Comparison of ENCODE assay signal across 14 mouse cellular contexts in the genomic region with DNA sequence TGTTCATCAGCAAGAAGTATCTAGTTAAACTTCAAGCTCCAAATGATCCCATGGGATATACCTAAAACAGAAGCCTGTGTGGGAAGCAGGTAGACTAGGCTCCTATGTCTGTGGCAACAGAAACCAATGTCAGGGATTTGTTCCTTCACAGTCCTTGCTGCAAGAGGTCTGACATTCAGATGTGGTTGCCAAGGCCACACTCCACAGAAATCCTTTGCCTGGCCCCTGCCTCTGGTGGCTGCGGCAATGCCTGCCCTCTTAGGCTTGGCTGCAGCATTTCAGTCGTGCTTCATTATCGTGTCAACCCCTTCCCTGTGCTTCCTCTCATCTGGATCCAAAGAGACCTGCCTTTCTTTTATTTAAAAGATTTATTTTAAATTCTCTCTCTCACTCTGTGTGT. TPM values are rescaled to one million over a fixed set of nuclear protein-coding genes. Genes with fewer than 3 reads are reported as not detected.
DNase-seq lines count a peak whose midpoint lies in the region; ATAC-seq and TF ChIP-seq lines count a peak whose summit lies in the region.
"Had no signal": no experiment of that assay in that cellular context is flagged by ENCODE, and none has a peak within 500 bp of the region (broad histone marks: within the 10 kb centered on the region; RNA-seq: fewer than 3 reads in every experiment).

No protein-coding gene starts in this region.

- no peak for ATAC-seq in midbrain, embryonic 11.5 days (ENCODE audit: low FRiP score)
- ATAC-seq in midbrain, embryonic 13.5 days: no peak
- ATAC-seq in heart, embryonic 13.5 days (ENCODE audit: extremely low read depth, insufficient number of reproducible peaks, low FRiP score, low TSS enrichment): no peak
- no peak for ATAC-seq in midbrain, postnatal 0 days (ENCODE audit: low FRiP score)
- no peak for ATAC-seq in kidney, embryonic 16.5 days (ENCODE audit: low FRiP score, low TSS enrichment)

- no peaks in the 10 kb centered on the region for H3K9me3 ChIP-seq in midbrain, embryonic 11.5 days (ENCODE audit: control insufficient read depth, low read length)
- 0 out of 2 replicates have a peak, but pooled peaks cover 4% of the 10 kb centered on the region for H3K9me3 ChIP-seq in midbrain, embryonic 13.5 days
- no peaks in the 10 kb centered on the region for H3K9me3 ChIP-seq in heart, embryonic 13.5 days
- H3K9me3 ChIP-seq in midbrain, postnatal 0 days (ENCODE audit: low read length): no peaks in the 10 kb centered on the region
- H3K9me3 ChIP-seq in kidney, embryonic 16.5 days (ENCODE audit: low read length): no peaks in the 10 kb centered on the region
- H3K9me3 ChIP-seq: kidney, embryonic 15.5 days; midbrain, embryonic 12.5 days had no signal

- no peaks in the 10 kb centered on the region for H3K36me3 ChIP-seq in midbrain, embryonic 11.5 days (ENCODE audit: control insufficient read depth, insufficient read depth, low read length)
- H3K36me3 ChIP-seq in midbrain, embryonic 13.5 days: no peaks in the 10 kb centered on the region
- H3K36me3 ChIP-seq in heart, embryonic 13.5 days: no peaks in the 10 kb centered on the region
- H3K36me3 ChIP-seq in midbrain, postnatal 0 days (ENCODE audit: insufficient read depth, low read length): no peaks in the 10 kb centered on the region
- H3K36me3 ChIP-seq in kidney, embryonic 16.5 days (ENCODE audit: insufficient read depth, low read length): 0 out of 2 replicates have a peak, but pooled peaks cover 6% of the 10 kb centered on the region
- H3K36me3 ChIP-seq: midbrain, embryonic 12.5 days had no signal

- H3K4me2 ChIP-seq in midbrain, embryonic 11.5 days: no peak overlapping the region
- no peak overlapping the region for H3K4me2 ChIP-seq in midbrain, embryonic 13.5 days (replicated peaks)
- peak overlapping the region; percentile 82 for H3K4me2 ChIP-seq in heart, embryonic 13.5 days
- H3K4me2 ChIP-seq in midbrain, postnatal 0 days (ENCODE audit: low read depth, low read length, poor library complexity, severe bottlenecking): no peak overlapping the region
- H3K4me2 ChIP-seq in kidney, embryonic 16.5 days (replicated peaks; ENCODE audit: low read depth, low read length): no peak overlapping the region
- H3K4me2 ChIP-seq: midbrain, embryonic 12.5 days had no signal

- peak; percentile 92 for DNase-seq in heart, adult 11 months
- no peak for DNase-seq in heart, adult 8-10 months (ENCODE audit: low spot score)
- DNase-seq in midbrain, embryonic 11.5 days (ENCODE audit: low spot score, missing footprints): peak; percentile 88
- peak; percentile 59 for DNase-seq in midbrain, postnatal 0 days (ENCODE audit: low spot score)
- DNase-seq: cerebellum, adult 18-20 months; lung, adult 2 months; thymus, postnatal 25 days had no signal

- no peak overlapping the region for H3K9ac ChIP-seq in midbrain, embryonic 11.5 days (ENCODE audit: low read length)
- no peak overlapping the region for H3K9ac ChIP-seq in midbrain, embryonic 13.5 days (replicated peaks)
- peak overlapping the region; percentile 21; the same call in 1 of the 2 replicates for H3K9ac ChIP-seq in heart, embryonic 13.5 days
- H3K9ac ChIP-seq in midbrain, postnatal 0 days (replicated peaks; ENCODE audit: low read length, poor library complexity, severe bottlenecking): no peak overlapping the region
- H3K9ac ChIP-seq in kidney, embryonic 16.5 days (replicated peaks; ENCODE audit: low read length): no peak overlapping the region
- H3K9ac ChIP-seq: kidney, embryonic 15.5 days; limb, embryonic 12.5 days; midbrain, embryonic 12.5 days had no signal

- WGBS in midbrain, embryonic 11.5 days: 12% methylated on average over 3 of the region's 3 CpGs
- 11% methylated on average over 3 of the region's 3 CpGs for WGBS in midbrain, embryonic 13.5 days
- WGBS in heart, embryonic 13.5 days: 8% methylated on average over 3 of the region's 3 CpGs
- 15% methylated on average over 3 of the region's 3 CpGs for WGBS in midbrain, postnatal 0 days
- WGBS in kidney, embryonic 16.5 days: 58% methylated on average over 3 of the region's 3 CpGs

- no peaks in the 10 kb centered on the region for H3K27me3 ChIP-seq in midbrain, embryonic 11.5 days (ENCODE audit: control insufficient read depth, insufficient read depth, low read length)
- H3K27me3 ChIP-seq in midbrain, embryonic 13.5 days: peaks cover 7% of the 10 kb centered on the region
- H3K27me3 ChIP-seq in heart, embryonic 13.5 days (replicated peaks): no peaks in the 10 kb centered on the region
- no peaks in the 10 kb centered on the region for H3K27me3 ChIP-seq in midbrain, postnatal 0 days (ENCODE audit: insufficient read depth, low read length)
- H3K27me3 ChIP-seq in kidney, embryonic 16.5 days (ENCODE audit: insufficient read depth, low read length): no peaks in the 10 kb centered on the region

- no peak overlapping the region for H3K27ac ChIP-seq in midbrain, embryonic 11.5 days (ENCODE audit: low read depth, low read length)
- no peak overlapping the region for H3K27ac ChIP-seq in midbrain, embryonic 13.5 days
- peak overlapping the region; percentile 98 for H3K27ac ChIP-seq in heart, embryonic 13.5 days (replicated peaks)
- no peak overlapping the region for H3K27ac ChIP-seq in midbrain, postnatal 0 days (ENCODE audit: low read depth, low read length)
- no peak overlapping the region for H3K27ac ChIP-seq in kidney, embryonic 16.5 days (ENCODE audit: low read length)
- H3K27ac ChIP-seq: forebrain, embryonic 10.5 days; kidney, embryonic 15.5 days; limb, embryonic 12.5 days; midbrain, embryonic 12.5 days had no signal

- TF ChIP-seq CTCF in midbrain, postnatal 0 days (IDR thresholded peaks at IDR 0.05): peak; percentile 10; the same call in 1 of the 2 replicates

- peaks cover 19% of the 10 kb centered on the region for H3K4me1 ChIP-seq in midbrain, embryonic 11.5 days (ENCODE audit: control insufficient read depth, insufficient read depth, low read length)
- peaks cover 32% of the 10 kb centered on the region for H3K4me1 ChIP-seq in midbrain, embryonic 13.5 days (replicated peaks)
- H3K4me1 ChIP-seq in heart, embryonic 13.5 days: peaks cover 45% of the 10 kb centered on the region
- H3K4me1 ChIP-seq in midbrain, postnatal 0 days (ENCODE audit: insufficient read depth, low read length): peaks cover 10% of the 10 kb centered on the region; the same call in 1 of the 2 replicates
- peaks cover 33% of the 10 kb centered on the region for H3K4me1 ChIP-seq in kidney, embryonic 16.5 days (ENCODE audit: insufficient read depth, low read length)

- no peak overlapping the region for H3K4me3 ChIP-seq in midbrain, embryonic 11.5 days (ENCODE audit: low read depth, low read length)
- H3K4me3 ChIP-seq in midbrain, embryonic 13.5 days (replicated peaks): no peak overlapping the region
- no peak overlapping the region for H3K4me3 ChIP-seq in heart, embryonic 13.5 days
- H3K4me3 ChIP-seq in midbrain, postnatal 0 days (ENCODE audit: low read depth, low read length): no peak overlapping the region
- no peak overlapping the region for H3K4me3 ChIP-seq in kidney, embryonic 16.5 days (ENCODE audit: low read length)
- H3K4me3 ChIP-seq: forebrain, embryonic 10.5 days; kidney, embryonic 15.5 days; limb, embryonic 12.5 days; midbrain, embryonic 12.5 days had no signal

RNA-seq across cellular contexts. Expression of a gene that starts 1.7 kb away (rescaled TPM):
- 10 to 100 TPM; 30.5 to 35.1 (median 32.8) TPM for total RNA-seq in heart, adult 8-10 months (2022)
- polyA plus RNA-seq in midbrain, embryonic 11.5 days (2014; fragmentation: Nextera tagmentation; extraction: Ambion mirVana): 10.5 and 10.8 TPM in 2 replicates
- polyA plus RNA-seq in midbrain, embryonic 13.5 days (2015; fragmentation: Nextera tagmentation; extraction: Ambion mirVana): 6.8 and 7.2 TPM in 2 replicates
- 13.7 and 13.8 TPM in 2 replicates for polyA plus RNA-seq in heart, embryonic 13.5 days (2015; fragmentation: Nextera tagmentation; extraction: Ambion mirVana)
- total RNA-seq in midbrain, postnatal 0 days (2014; rRNA removed): 26.2 and 27.0 TPM in 2 replicates
- polyA plus RNA-seq in midbrain, postnatal 0 days (2015; fragmentation: Nextera tagmentation; extraction: Ambion mirVana): 4.1 and 4.2 TPM in 2 replicates
- 18.5 and 20.4 TPM in 2 replicates for polyA plus RNA-seq in kidney, embryonic 16.5 days (2015; fragmentation: Nextera tagmentation; extraction: Ambion mirVana)
